Mouse (Mus musculus): Measurements from ENCODE around the gene Nox4. TPM values are rescaled to one million over a fixed set of nuclear protein-coding genes. Genes with fewer than 3 reads are reported as not detected.
A peak's percentile ranks its signal among the peaks of the same experiment; 100 is the strongest.

Nox4 gene
- 1 to 10 TPM; 1.5 to 1.9 TPM for total RNA-seq (2021)
- long read RNA-seq, experiment 1 = 0 reads
- long read RNA-seq, experiment 2, partial matches to known transcripts = 0 of 1 reads
- long read RNA-seq, experiment 2, other reads (novel, unspliced or antisense) = 1 of 1 reads

DNA sequence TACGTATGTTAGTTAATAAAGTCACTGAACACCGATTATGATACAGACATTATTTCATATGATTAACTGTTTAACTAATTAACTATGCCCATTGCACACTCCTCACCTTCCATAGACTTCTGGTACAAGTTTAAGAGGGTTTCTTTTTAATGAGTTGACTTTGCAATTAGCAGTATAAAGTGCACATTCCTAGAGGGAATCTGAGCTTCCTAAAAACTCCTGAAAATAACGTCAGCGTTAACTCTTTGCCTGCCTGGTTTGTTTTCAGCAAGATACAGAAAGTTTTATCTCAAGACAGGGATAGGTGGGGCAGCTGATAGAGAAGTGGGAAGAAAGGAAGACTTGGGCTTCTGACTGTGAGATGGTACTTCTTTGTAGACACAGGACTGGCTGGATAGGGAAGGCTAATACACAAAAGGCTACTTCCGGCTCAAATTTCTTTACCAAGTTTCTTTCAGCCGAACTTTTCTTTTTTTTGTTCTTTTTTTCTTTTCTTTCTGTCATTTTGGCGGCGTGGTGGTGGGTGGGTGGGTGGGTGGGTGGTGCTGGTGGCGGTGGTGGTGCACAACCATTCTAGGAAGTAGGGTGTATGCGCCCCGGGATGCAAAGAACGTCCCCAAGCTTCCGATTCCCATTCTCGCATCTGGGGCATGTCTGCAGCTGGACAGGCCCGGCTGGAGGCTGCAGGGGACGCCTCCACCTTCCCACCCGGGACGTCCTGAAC, at the start of gene Nox4:
Nox4 (plus strand) TSS at position 241 of the 724 bp plus-strand sequence.
- intact Hi-C loops (cut with DNase I) = no loop called here

DNA sequence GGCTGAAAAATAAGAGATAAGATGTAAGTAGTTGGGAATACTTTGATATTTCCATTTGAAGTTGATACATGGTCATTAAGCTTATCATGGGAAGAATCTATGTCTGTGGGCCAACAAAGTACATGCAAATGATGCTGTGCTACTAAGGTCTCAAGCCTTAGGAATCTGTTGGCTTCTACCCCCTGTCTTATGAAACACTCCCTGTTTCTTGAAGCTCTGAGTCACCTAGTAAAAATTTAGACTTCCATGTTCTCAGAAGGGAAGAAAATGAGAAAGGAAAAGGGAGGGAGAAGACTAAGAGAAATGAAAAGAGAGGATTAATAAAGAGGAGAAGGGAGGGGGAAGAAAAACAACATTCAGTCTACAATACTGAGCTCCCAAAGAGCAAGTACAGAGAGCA, 41.1 kb upstream of the Nox4 start:
- DNase-seq = no peak
- intact Hi-C loops (cut with DNase I) = no loop called here

More for the DNA sequence above, at the start of gene Nox4:
- no peak for DNase-seq

DNA sequence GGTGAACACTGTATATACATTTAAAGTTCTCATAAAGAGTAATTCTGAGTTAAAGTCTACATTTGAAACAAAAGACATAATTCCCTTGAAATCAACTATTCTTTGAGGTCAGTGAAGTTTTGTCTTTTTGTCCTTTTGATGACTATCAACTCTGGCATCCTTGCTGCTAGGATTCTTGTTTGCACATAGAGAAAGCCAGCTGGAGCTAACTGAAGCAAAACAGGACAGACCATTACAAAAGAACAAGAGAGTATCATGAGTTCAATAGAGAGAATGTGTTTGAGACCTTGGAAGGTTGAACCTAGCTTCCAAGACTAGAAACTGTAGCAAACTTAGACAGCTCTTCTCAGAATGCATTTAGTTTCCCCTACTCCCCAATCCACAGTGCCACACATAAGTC, 24.2 kb upstream of the Nox4 start:
- intact Hi-C loops (cut with DNase I) = no loop called here

DNA sequence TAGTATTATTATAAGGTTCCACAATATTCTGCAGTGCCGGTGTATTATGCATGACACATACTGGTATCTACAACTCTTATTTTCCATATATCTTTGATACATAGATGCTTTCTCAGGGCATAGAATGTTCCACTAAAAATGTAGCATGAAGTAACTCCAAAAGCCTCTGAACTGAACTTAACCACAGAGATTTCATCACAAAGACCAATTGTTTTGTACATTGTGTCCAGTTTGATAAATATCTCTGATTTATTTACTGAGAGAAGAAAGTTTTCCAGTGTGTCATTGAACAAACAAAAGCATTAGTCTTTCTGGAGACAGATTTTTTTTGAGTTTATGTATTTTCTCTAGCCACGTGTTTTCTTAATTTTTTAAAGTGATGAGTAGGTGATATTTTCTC, 23.1 kb upstream of the Nox4 start:
- DNase-seq = no peak
- intact Hi-C loops (cut with DNase I) = no loop called here

More for the DNA sequence above, 24.2 kb upstream of the Nox4 start:
- no peak for DNase-seq

DNA sequence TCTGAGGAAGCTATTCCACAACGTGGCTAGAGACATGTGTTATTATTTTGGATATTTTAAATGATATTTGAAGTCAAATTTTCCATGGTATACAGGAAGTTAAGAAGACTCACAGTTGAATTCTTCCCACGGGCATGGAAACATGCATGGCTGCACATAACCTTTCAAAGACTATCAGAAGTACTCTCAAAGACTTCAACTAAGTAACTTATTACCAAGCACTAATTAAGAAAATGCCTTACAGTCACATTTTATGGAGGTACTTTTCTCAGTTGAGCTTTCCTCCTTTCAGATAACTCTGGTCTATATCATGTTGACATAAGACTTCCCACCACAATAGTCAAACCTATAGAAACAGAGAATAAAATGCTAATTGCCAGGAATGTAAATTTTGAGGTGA, 20.3 kb upstream of the Nox4 start:
- no peak for DNase-seq
- intact Hi-C loops (cut with DNase I) = no loop called here

DNA sequence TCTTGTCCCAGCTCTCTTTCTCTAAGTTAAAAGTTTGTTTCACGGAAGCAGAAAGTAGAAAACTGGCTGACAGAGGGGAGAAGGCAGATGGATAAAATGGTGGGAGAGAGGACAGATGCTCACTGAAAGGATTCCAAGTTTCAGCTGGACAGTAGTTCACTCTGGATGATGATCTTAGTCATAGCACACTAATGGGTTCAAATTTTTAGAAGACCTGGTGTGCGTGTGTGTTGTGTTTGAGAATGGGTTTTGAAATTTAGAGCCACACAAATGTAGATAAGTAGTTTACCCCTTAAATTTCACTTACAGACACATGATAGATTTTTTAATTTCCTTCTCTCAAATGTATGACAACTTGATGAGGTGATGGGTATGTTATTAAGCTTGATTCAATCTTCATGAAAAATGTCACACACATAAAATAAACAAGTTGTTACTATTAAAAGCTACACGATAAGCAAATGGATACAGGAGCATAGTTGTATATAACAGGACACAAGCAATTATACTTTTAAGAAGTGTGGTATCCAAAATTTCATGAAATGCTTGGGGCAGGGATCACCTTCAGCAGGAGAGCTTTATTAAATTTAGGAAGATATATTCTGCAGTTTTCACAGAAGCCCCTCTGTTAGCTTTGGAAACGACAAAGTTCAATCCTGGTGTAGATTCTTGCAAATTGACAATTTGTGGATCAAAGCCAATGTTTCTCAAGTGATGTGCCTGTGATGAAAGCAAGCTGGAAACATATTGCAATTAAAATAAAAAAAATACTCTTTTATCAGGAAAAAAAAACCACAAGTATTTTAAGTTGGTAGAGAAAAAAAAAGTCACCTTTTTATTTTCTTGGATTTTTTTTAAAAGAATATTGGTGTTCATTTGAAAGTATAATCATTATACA, 18.6 kb upstream of the Nox4 start:
- no peak for DNase-seq
- intact Hi-C loops (cut with DNase I) = no loop called here

DNA sequence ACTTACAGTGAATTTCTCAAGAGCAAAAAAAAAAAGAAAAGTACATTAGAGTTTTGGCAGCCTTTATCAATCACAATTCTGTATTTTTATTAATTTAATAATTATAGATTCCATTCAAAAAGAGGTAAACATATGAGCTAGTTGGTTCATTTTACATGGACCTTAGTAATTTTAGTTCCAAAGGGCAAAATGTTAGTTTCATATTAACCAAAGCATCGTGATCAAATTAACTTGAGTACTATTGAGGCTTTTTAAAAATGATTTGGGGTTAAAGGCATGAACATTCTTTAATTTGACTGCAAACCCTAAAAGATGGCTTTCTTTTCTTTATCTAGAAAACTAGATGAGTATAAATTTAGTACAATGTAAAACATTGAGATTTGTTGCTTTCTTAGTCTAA, 16.4 kb upstream of the Nox4 start:
- DNase-seq = no peak
- intact Hi-C loops (cut with DNase I) = no loop called here

DNA sequence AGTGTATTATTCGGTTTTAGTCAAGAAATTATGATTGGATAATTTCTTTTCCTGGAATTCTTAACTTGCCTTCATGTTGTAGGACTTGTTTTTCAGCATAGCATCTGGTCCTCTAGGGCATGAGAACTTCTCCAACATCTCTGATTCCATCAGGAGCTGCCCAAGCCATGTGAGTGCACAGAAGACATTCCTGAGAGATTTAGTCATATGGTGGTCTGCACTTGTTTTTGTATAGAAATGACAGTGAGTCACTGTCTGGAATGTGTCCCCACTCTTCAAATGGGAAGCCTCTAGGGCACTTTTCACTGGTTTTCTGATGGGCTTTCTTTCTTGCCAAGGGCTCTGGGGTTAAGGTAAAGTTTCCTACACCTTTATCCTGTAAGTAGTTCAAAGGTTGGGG, 4.8 kb upstream of the Nox4 start:
- intact Hi-C loops (cut with DNase I) = no loop called here

DNA sequence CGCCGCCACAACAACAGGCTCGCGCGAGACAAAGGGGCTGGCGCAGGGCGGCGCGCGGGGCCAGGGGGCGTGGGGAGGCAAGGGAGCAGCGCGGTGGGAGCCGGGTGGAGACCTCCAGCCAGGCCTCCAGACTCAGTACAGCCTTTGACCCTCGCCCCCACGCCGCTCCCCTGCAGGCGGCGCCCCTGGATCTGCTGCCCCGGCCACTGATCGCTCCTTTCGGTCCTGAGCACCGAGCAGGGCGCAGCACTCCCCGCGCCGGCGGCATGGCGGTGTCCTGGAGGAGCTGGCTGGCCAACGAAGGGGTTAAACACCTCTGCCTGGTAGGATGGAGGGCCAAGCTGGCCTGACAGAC, 661 bp downstream of the Nox4 start:
- peak; percentile 43 to 58 for DNase-seq
- intact Hi-C loops (cut with DNase I) = no loop called here

More for the DNA sequence above, 4.8 kb upstream of the Nox4 start:
- DNase-seq = no peak

DNA sequence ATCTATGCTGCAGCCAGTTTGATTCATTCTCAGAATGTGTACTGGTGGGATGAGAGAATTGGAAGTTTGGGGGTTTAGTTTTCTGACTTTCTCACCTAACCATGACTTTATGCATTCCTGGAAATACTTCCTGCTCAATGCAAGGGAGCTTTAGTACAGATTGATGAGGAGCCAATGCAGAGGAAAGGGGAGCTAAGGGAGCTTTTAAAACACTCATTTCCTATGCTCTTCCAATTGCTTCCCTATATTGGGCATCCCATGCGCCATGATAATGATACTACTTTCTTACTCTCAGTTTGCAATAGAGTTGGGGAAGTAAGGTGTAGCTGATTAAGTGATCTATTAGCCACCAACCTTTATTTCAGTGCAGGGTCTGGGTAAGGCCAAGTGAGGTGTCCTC, 1.0 kb downstream of the Nox4 start:
- intact Hi-C loops (cut with DNase I) = no loop called here
- no peak for DNase-seq

DNA sequence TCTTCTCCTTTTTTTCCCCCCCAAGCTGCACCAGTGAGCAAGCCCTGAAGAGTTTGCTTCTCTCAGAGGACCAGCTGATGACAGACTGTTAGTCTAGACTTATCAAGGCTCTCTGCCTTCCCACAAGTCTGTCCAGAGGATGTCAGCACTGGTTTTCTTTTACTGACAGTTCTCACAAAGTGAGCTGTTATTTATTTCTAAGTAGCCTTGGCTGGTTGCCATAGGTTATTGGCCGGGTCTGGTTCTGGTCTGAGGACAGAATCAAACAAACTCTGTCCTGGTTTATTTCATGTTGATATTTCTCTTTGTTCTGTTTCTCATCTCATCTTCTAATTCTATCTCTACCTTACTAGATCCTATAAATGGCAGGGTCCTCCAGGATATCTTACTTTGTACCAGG, 2.0 kb downstream of the Nox4 start:
- intact Hi-C loops (cut with DNase I) = no loop called here
- DNase-seq = peak in 1 of 2 experiments; percentile 8

DNA sequence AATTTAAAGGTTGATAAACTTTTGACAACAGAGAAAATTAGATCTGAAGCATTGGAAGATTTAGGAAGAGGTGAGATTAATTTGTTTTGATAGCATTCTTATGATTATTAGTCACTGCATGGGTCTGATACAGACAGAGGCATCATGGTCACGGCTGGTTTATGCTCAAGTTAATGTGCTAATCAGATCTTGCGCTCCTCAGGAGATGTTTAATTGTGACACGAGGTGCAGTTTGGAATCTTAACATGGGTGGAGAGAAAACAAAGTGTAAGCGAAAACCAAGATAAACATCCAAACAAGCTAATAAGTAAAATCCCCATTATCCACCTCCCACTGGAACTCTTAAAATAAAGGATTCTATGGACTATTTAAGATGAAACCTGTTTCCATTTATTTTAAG, 6.2 kb downstream of the Nox4 start:
- no peak for DNase-seq
- intact Hi-C loops (cut with DNase I) = no loop called here

DNA sequence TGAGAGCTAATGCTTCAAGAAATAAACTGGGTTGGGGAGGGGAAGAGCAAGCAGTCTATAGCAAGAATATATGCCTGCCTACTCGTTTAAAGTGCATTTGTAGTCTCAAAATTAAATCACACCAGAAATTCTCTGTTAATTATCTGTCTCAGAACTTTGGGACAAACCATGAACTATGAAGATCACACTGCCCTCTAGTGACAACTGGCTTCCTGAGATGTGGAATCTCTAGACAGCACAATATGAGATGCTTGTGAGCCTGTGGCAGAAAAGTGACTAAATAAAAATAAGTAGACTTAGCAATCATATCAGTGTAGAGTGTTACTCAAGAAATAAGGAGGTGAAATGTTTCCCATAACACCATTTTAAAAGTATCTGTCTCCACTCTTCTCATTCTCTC, 31.3 kb downstream of the Nox4 start:
- intact Hi-C loops (cut with DNase I) = loop anchor here (5.0 kb wide), 1 partner anchor 165 kb away; no protein-coding TSS in a partner anchor
- no peak for DNase-seq

DNA sequence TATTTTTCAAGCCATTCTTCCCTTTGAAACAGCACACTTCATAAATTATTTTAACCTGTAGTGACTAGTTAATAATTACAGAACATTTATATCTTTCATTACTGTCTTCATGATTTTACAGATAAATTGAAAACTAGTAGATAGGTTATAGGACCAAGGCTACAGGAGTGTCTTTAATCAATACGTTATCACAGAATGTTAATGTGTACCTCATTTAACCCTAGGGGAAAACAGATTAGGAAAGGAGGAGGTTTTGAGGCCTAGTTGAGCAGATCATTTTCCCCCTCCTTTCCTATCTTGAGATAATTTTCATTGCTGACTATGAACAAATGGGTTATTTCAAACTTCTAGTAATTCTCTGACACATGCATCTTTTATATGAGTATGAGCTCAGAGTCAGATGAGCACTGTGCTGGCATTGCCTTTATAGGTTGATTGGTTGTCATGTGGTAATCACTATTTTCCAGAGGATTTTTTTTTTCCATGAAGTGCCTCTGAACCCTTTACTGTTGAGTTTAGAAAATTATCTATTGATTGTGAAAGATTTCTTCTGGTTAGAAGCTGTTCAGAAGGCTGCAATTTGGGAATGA, 57.9 kb downstream of the Nox4 start:
- no peak for DNase-seq
- intact Hi-C loops (cut with DNase I) = no loop called here

DNA sequence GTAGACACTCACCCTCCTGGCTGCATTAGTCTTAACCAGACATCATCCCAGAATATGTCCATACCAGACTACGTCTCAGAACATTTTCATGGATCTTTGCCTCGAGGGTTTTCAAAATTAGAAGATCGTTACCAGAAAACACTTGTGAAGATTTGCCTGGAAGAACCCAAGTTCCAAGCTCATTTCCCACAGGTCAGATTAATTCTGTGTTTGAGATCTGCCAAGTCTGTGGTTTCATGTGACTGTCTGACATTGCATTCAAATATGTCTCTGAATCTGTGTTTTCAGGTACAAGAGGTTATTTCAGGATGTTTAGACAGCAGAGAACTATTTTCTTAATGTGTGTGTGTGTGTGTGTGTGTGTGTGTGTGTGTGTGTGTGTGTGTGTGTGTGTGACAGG, 75.7 kb downstream of the Nox4 start:
- intact Hi-C loops (cut with DNase I) = no loop called here

DNA sequence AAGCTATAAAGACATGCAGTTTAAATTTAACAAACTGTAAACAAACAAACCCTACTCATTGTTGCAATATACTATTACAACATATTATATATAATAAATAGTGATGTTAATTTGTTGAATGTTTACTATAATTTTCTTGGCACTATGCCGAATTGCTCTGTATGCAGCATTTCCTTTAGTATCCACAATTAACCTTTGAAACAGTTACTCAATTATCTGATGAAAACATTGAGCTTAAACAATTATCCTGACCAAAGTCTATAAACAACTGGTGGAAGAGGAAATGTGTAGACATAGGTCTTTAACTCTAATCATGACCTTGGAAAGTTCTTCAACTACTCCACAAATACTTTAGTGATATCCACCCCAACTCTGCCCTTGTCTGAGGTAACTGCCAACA, 76.2 kb downstream of the Nox4 start:
- intact Hi-C loops (cut with DNase I) = no loop called here
- DNase-seq = no peak

More for the DNA sequence above, 75.7 kb downstream of the Nox4 start:
- no peak for DNase-seq

DNA sequence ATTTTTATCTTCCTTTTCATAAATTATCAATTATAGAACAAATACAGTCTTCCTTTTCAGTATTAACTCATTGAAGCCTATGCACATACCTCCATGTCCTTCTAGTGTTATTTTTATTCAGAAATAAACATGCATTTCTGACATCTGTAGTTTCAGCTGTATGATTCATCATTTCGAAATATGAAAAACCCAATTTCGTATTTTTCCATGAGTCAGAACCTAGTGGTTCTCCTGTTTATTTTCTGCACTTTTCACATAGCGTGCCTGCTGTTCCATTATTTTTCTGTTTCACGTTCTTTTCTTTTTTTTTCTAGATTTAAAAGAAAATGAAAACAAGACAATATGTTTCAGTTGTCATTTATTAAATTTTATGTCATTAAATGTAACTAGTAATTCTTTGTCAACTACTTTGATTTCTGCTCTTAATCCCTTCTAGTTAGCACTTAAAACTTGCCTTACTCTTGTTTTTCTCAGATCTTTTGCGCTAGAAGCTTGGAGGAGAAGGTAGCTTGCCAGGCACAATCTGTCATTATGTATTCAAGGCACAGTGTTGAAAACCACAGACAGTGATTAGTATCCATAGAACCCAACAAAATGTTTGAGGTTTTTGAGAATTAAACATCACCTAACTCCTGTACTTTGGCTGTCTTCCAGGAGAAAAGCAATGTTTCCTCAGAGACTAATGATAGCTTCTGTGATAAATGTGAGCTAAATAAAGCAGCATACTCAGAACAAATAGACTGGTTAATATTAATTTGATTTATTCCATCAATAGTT, 85.1 kb downstream of the Nox4 start:
- intact Hi-C loops (cut with DNase I) = no loop called here
- DNase-seq = no peak

DNA sequence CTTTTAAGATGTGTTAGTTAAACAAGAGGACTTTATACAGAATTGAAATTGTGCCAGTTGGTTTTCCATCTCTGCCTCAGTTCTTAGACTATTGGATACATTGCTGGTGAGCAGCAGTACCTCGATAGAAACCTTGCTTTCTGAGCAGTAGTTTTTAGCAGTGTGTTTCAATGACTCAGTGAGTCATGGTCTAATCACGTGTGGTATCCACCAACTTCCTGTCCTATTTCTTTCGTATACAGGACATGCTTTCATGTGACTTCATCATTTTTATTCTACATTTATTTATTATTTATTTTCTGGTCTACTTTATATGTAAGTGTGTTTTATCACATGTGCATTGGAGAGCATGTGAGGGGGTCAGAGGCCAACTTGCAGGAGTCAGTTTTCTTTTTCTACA, 99.7 kb downstream of the Nox4 start:
- no peak for DNase-seq
- intact Hi-C loops (cut with DNase I) = no loop called here

DNA sequence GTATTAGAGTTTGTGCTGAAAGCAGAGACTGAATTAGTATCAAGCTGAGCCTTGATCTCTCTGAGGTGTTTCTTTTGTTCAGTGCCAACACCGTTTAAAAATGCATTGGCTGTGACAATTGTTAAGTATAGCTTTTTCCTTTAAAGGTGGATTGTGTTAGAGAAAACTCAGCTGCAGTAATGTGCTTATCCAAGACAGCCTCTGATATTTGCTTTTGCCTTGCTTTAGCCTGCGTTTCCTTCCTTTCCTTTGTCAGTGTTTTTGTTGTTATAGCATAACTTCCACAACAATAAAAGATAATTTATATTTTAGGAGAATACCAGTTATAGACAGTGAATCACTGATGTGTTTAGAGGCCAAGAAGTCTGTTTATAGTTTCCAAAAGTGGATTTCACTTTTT, 106.9 kb downstream of the Nox4 start:
- DNase-seq = no peak
- intact Hi-C loops (cut with DNase I) = no loop called here

DNA sequence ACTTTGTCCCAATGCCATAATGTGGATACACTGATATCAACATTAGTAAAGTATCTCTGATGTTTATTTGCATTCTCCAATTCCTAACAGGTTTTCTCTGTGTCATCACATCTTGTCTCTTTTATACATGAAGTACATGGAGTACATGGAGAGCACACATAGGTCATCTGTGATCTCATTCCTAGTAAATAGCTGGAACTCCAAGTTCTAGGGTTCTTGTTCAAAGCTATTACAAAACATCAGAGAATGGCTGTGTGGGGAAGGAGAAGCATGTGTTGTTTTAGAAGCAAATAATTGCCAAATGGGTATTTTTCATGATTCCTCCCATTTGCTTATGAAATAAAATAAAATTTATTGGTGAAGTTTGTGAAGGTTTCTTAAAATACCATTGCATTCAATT, 121.9 kb downstream of the Nox4 start:
- DNase-seq = no peak
- intact Hi-C loops (cut with DNase I) = no loop called here

DNA sequence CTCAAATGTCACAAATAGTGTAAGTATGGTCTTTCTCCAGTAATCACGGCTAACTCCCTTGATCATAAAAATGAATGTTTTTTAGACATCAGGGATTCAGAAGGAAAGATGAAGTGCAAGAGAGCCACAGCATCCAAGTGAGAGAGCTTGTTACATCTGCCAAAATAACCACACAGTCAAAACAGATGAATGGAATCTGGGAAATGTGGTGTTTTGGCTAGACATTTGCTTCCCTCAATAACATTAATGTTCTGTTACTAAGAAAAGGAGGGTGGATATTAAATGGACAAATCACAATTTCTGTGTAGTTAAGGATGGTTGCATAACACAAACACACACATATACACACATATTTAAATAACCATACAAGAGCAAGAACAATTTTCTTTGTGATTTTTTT, 123.2 kb downstream of the Nox4 start:
- no peak for DNase-seq
- intact Hi-C loops (cut with DNase I) = no loop called here

All from gastrocnemius, postnatal 36 days (tissue).